Mouse (Mus musculus): ENCODE measurements around the gene Gm49450. TPM values are rescaled to one million over a fixed set of nuclear protein-coding genes. Genes with fewer than 3 reads are reported as not detected.
"Not testable (repeated sequence)": the region's sequence is repeated elsewhere in the genome, so short reads cannot be mapped to it uniquely, and the experiment has no call there.

Gene Gm49450
- total and polyA plus RNA-seq, 2 experiments from 2014 or later, result 1,797 TPM; not detected in 1

GRCm38 (mm10) chr15:98928598-98929240 lies 24.6 kb downstream of the Gm49450 start:
- WGBS, result 15% methylated on average over 13 of the region's 13 CpGs

GRCm38 (mm10) chr15:98927566-98927965 lies 25.8 kb downstream of the Gm49450 start:
- WGBS, result 84% methylated on average over 5 of the region's 5 CpGs
- H3K36me3 ChIP-seq (ENCODE audit: insufficient read depth, low read length), result peaks cover 4% of the 10 kb centered on the region; the same call in 1 of the 2 replicates
- no peak overlapping the region for H3K27ac ChIP-seq (ENCODE audit: low read depth, low read length)
- no peaks in the 10 kb centered on the region for H3K9me3 ChIP-seq (ENCODE audit: low read length)
- no peak overlapping the region for H3K4me2 ChIP-seq (ENCODE audit: low read depth, low read length, poor library complexity, severe bottlenecking)
- H3K27me3 ChIP-seq (ENCODE audit: insufficient read depth, low read length), result no peaks in the 10 kb centered on the region
- no peak overlapping the region for H3K9ac ChIP-seq (replicated peaks; ENCODE audit: low read length, poor library complexity, severe bottlenecking)
- no peak for DNase-seq (ENCODE audit: low spot score)
- no peak for TF ChIP-seq CTCF (IDR thresholded peaks at IDR 0.05)
- no peak overlapping the region for H3K4me3 ChIP-seq (ENCODE audit: low read depth, low read length)
- H3K4me1 ChIP-seq (ENCODE audit: insufficient read depth, low read length), result 0 out of 2 replicates have a peak, but pooled peaks cover 4% of the 10 kb centered on the region
- no peak for ATAC-seq (ENCODE audit: low FRiP score)

More at GRCm38 (mm10) chr15:98928598-98929240, 24.6 kb downstream of the Gm49450 start:
- Histone ChIP-seq H3K27ac (ENCODE audit: low read depth, low read length) (no peak overlapping the region), H3K36me3 (ENCODE audit: insufficient read depth, low read length) (peaks cover 4% of the 10 kb centered on the region; the same call in 1 of the 2 replicates), H3K4me1 (ENCODE audit: insufficient read depth, low read length) (0 out of 2 replicates have a peak, but pooled peaks cover 4% of the 10 kb centered on the region), H3K4me2 (ENCODE audit: low read depth, low read length, poor library complexity, severe bottlenecking) (peak overlapping the region; percentile 13; the same call in 1 of the 2 replicates), H3K27me3 (ENCODE audit: insufficient read depth, low read length) (no peaks in the 10 kb centered on the region), H3K9ac (replicated peaks; ENCODE audit: low read length, poor library complexity, severe bottlenecking) (no peak overlapping the region), H3K9me3 (ENCODE audit: low read length) (no peaks in the 10 kb centered on the region), H3K4me3 (ENCODE audit: low read depth, low read length) (no peak overlapping the region)
- DNase-seq (ENCODE audit: low spot score), result peak; percentile 90
- peak; percentile 69; the same call in 1 of the 2 replicates for ATAC-seq (ENCODE audit: low FRiP score)
- TF ChIP-seq CTCF (IDR thresholded peaks at IDR 0.05), result peak; percentile 89

- H3K4me2 ChIP-seq (ENCODE audit: low read depth, low read length, poor library complexity, severe bottlenecking), result no peak overlapping the region
- WGBS, result 71% methylated on average over 3 of the region's 3 CpGs
- no peaks in the 10 kb centered on the region for H3K27me3 ChIP-seq (ENCODE audit: insufficient read depth, low read length)
- DNase-seq (ENCODE audit: low spot score), result no peak
- ATAC-seq (ENCODE audit: low FRiP score), result no peak
- H3K36me3 ChIP-seq (ENCODE audit: insufficient read depth, low read length), result no peaks in the 10 kb centered on the region
- H3K4me1 ChIP-seq (ENCODE audit: insufficient read depth, low read length), result no peaks in the 10 kb centered on the region
- H3K27ac ChIP-seq (ENCODE audit: low read depth, low read length), result no peak overlapping the region
- no peaks in the 10 kb centered on the region for H3K9me3 ChIP-seq (ENCODE audit: low read length)
- H3K9ac ChIP-seq (replicated peaks; ENCODE audit: low read length, poor library complexity, severe bottlenecking), result no peak overlapping the region
- TF ChIP-seq CTCF (IDR thresholded peaks at IDR 0.05), result no peak
- no peak overlapping the region for H3K4me3 ChIP-seq (ENCODE audit: low read depth, low read length)
These were observed 28.7 kb downstream of the Gm49450 start for GRCm38 (mm10) chr15:98924682-98925081.

- WGBS, result 80% methylated on average over 2 of the region's 2 CpGs
- ATAC-seq (ENCODE audit: low FRiP score) (no peak), DNase-seq (ENCODE audit: low spot score) (no peak)
- Histone ChIP-seq H3K36me3 (ENCODE audit: insufficient read depth, low read length) (no peaks in the 10 kb centered on the region), H3K9me3 (ENCODE audit: low read length) (no peaks in the 10 kb centered on the region), H3K4me1 (ENCODE audit: insufficient read depth, low read length) (no peaks in the 10 kb centered on the region), H3K4me2 (ENCODE audit: low read depth, low read length, poor library complexity, severe bottlenecking) (no peak overlapping the region), H3K9ac (replicated peaks; ENCODE audit: low read length, poor library complexity, severe bottlenecking) (no peak overlapping the region), H3K27me3 (ENCODE audit: insufficient read depth, low read length) (no peaks in the 10 kb centered on the region), H3K4me3 (ENCODE audit: low read depth, low read length) (no peak overlapping the region), H3K27ac (ENCODE audit: low read depth, low read length) (no peak overlapping the region)
- no peak for TF ChIP-seq CTCF (IDR thresholded peaks at IDR 0.05)
These were observed 30.3 kb downstream of the Gm49450 start for GRCm38 (mm10) chr15:98923031-98923537.

- ATAC-seq (ENCODE audit: low FRiP score) (no peak), DNase-seq (ENCODE audit: low spot score) (no peak)
- 54% methylated on average over 3 of the region's 3 CpGs for WGBS
- Histone ChIP-seq H3K27me3 (ENCODE audit: insufficient read depth, low read length) (no peaks in the 10 kb centered on the region), H3K4me2 (ENCODE audit: low read depth, low read length, poor library complexity, severe bottlenecking) (no peak overlapping the region), H3K4me1 (ENCODE audit: insufficient read depth, low read length) (no peaks in the 10 kb centered on the region), H3K27ac (ENCODE audit: low read depth, low read length) (no peak overlapping the region), H3K4me3 (ENCODE audit: low read depth, low read length) (no peak overlapping the region), H3K9ac (replicated peaks; ENCODE audit: low read length, poor library complexity, severe bottlenecking) (no peak overlapping the region), H3K9me3 (ENCODE audit: low read length) (no peaks in the 10 kb centered on the region), H3K36me3 (ENCODE audit: insufficient read depth, low read length) (no peaks in the 10 kb centered on the region)
- TF ChIP-seq CTCF (IDR thresholded peaks at IDR 0.05), result no peak
These were observed 30.8 kb downstream of the Gm49450 start for GRCm38 (mm10) chr15:98922581-98922980.

GRCm38 (mm10) chr15:98921510-98921909 lies 31.8 kb downstream of the Gm49450 start:
- H3K9ac ChIP-seq (replicated peaks; ENCODE audit: low read length, poor library complexity, severe bottlenecking), result no peak overlapping the region
- H3K4me2 ChIP-seq (ENCODE audit: low read depth, low read length, poor library complexity, severe bottlenecking), result no peak overlapping the region
- no peak overlapping the region for H3K27ac ChIP-seq (ENCODE audit: low read depth, low read length)
- DNase-seq (ENCODE audit: low spot score) (no peak), ATAC-seq (ENCODE audit: low FRiP score) (no peak)
- H3K4me3 ChIP-seq (ENCODE audit: low read depth, low read length), result no peak overlapping the region
- 83% methylated on average over 5 of the region's 5 CpGs for WGBS
- peaks cover 2% of the 10 kb centered on the region; the same call in 1 of the 2 replicates for H3K4me1 ChIP-seq (ENCODE audit: insufficient read depth, low read length)
- H3K36me3 ChIP-seq (ENCODE audit: insufficient read depth, low read length), result no peaks in the 10 kb centered on the region
- H3K9me3 ChIP-seq (ENCODE audit: low read length), result no peaks in the 10 kb centered on the region
- H3K27me3 ChIP-seq (ENCODE audit: insufficient read depth, low read length), result no peaks in the 10 kb centered on the region
- no peak for TF ChIP-seq CTCF (IDR thresholded peaks at IDR 0.05)

- H3K27ac ChIP-seq (ENCODE audit: low read depth, low read length); ATAC-seq (ENCODE audit: low FRiP score); H3K36me3 ChIP-seq (ENCODE audit: insufficient read depth, low read length); H3K9me3 ChIP-seq (ENCODE audit: low read length); H3K27me3 ChIP-seq (ENCODE audit: insufficient read depth, low read length); H3K4me1 ChIP-seq (ENCODE audit: insufficient read depth, low read length); DNase-seq (ENCODE audit: low spot score): not testable (repeated sequence)
- H3K4me2 ChIP-seq (ENCODE audit: low read depth, low read length, poor library complexity, severe bottlenecking), result peak overlapping the region; percentile 49
- WGBS, result 29% methylated on average over 8 of the region's 8 CpGs
- H3K9ac ChIP-seq (replicated peaks; ENCODE audit: low read length, poor library complexity, severe bottlenecking), result 0 out of 2 replicates have a peak overlapping the region, but pooled peaks have one; percentile 36
- peak overlapping the region; percentile 91 for H3K4me3 ChIP-seq (ENCODE audit: low read depth, low read length)
These were observed 34.9 kb downstream of the Gm49450 start for GRCm38 (mm10) chr15:98918499-98918895.
